Mouse (Mus musculus): ENCODE measurements at regions not wholly inside any gene's neighbourhood (a gene's known extent, or its start where the extent isn't known, plus 50 kb on each side); places are given as distances from the start of the nearest gene placed in this dataset.

- no peak for DNase-seq (ENCODE audit: low spot score)
- no peak overlapping the region for H3K4me3 ChIP-seq (ENCODE audit: low read depth, low read length)
- no peaks in the 10 kb centered on the region for H3K27me3 ChIP-seq (ENCODE audit: control insufficient read depth, insufficient read depth, low read length)
- no peaks in the 10 kb centered on the region; the same call in 1 of the 2 replicates for H3K4me1 ChIP-seq (ENCODE audit: control insufficient read depth, insufficient read depth)
- no peak overlapping the region for H3K9ac ChIP-seq (replicated peaks; ENCODE audit: low read depth, low read length)
- H3K36me3 ChIP-seq (replicated peaks; ENCODE audit: control insufficient read depth, insufficient read depth, low read length) = no peaks in the 10 kb centered on the region
- no peak for ATAC-seq (ENCODE audit: insufficient read depth, low read depth)
- TF ChIP-seq EP300 (IDR thresholded peaks at IDR 0.05; ENCODE audit: low read depth) (no peak), CTCF (IDR thresholded peaks at IDR 0.05; ENCODE audit: low read depth) (no peak)
- no peak overlapping the region for H3K27ac ChIP-seq (ENCODE audit: low read depth)
- no peak overlapping the region for H3K4me2 ChIP-seq (ENCODE audit: low read depth, low read length)
- no peaks in the 10 kb centered on the region for H3K9me3 ChIP-seq (replicated peaks; ENCODE audit: control insufficient read depth, low read length)
- 78% methylated on average over 3 of the region's 3 CpGs for WGBS
Measured at GRCm38 (mm10) chr7:73624093-73624600, 82.5 kb upstream of the Chd2 start.

- no peak overlapping the region for H3K4me3 ChIP-seq (ENCODE audit: low read depth, low read length)
- DNase-seq (ENCODE audit: low spot score) (no peak), ATAC-seq (ENCODE audit: insufficient read depth, low read depth) (no peak)
- H3K27ac ChIP-seq (ENCODE audit: low read depth) = no peak overlapping the region
- H3K27me3 ChIP-seq (ENCODE audit: control insufficient read depth, insufficient read depth, low read length) = no peaks in the 10 kb centered on the region
- H3K9me3 ChIP-seq (replicated peaks; ENCODE audit: control insufficient read depth, low read length) = no peaks in the 10 kb centered on the region
- H3K36me3 ChIP-seq (replicated peaks; ENCODE audit: control insufficient read depth, insufficient read depth, low read length) = no peaks in the 10 kb centered on the region
- TF ChIP-seq CTCF (IDR thresholded peaks at IDR 0.05; ENCODE audit: low read depth) = no peak
- WGBS = 72% methylated on average over 2 of the region's 2 CpGs
- H3K9ac ChIP-seq (replicated peaks; ENCODE audit: low read depth, low read length) = no peak overlapping the region
- H3K4me1 ChIP-seq (ENCODE audit: control insufficient read depth, insufficient read depth) = no peaks in the 10 kb centered on the region; the same call in 1 of the 2 replicates
- no peak overlapping the region for H3K4me2 ChIP-seq (ENCODE audit: low read depth, low read length)
Measured at GRCm38 (mm10) chr7:73622468-73622867, 80.8 kb upstream of the Chd2 start.

- H3K4me2 ChIP-seq (ENCODE audit: low read depth, low read length) = no peak overlapping the region
- no peaks in the 10 kb centered on the region for H3K27me3 ChIP-seq (ENCODE audit: control insufficient read depth, insufficient read depth, low read length)
- WGBS = 88% methylated on average over 9 of the region's 9 CpGs
- no peak overlapping the region for H3K9ac ChIP-seq (replicated peaks; ENCODE audit: low read depth, low read length)
- DNase-seq (ENCODE audit: low spot score) = no peak
- ATAC-seq (ENCODE audit: insufficient read depth, low read depth) = no peak
- H3K9me3 ChIP-seq (replicated peaks; ENCODE audit: control insufficient read depth, low read length) = no peaks in the 10 kb centered on the region
- 0 out of 2 replicates have a peak overlapping the region, but pooled peaks have one; percentile 1 for H3K27ac ChIP-seq (ENCODE audit: low read depth)
- H3K4me1 ChIP-seq (ENCODE audit: control insufficient read depth, insufficient read depth) = peaks cover 16% of the 10 kb centered on the region
- H3K36me3 ChIP-seq (replicated peaks; ENCODE audit: control insufficient read depth, insufficient read depth, low read length) = no peaks in the 10 kb centered on the region
- TF ChIP-seq EP300 (IDR thresholded peaks at IDR 0.05; ENCODE audit: low read depth) = no peak
- no peak for TF ChIP-seq CTCF (IDR thresholded peaks at IDR 0.05; ENCODE audit: low read depth)
- no peak overlapping the region for H3K4me3 ChIP-seq (ENCODE audit: low read depth, low read length)
Measured at GRCm38 (mm10) chr7:73620341-73620740, 78.7 kb upstream of the Chd2 start.

- H3K36me3 ChIP-seq (replicated peaks; ENCODE audit: control insufficient read depth, insufficient read depth, low read length) = no peaks in the 10 kb centered on the region
- TF ChIP-seq EP300 (IDR thresholded peaks at IDR 0.05; ENCODE audit: low read depth) (no peak), CTCF (IDR thresholded peaks at IDR 0.05; ENCODE audit: low read depth) (no peak)
- ATAC-seq (ENCODE audit: insufficient read depth, low read depth) (peak; percentile 17), DNase-seq (ENCODE audit: low spot score) (peak; percentile 29)
- peak overlapping the region; percentile 79 for H3K9ac ChIP-seq (replicated peaks; ENCODE audit: low read depth, low read length)
- peak overlapping the region; percentile 99 for H3K27ac ChIP-seq (ENCODE audit: low read depth)
- H3K4me2 ChIP-seq (ENCODE audit: low read depth, low read length) = peak overlapping the region; percentile 63
- peaks cover 27% of the 10 kb centered on the region for H3K4me1 ChIP-seq (ENCODE audit: control insufficient read depth, insufficient read depth)
- 7% methylated on average over 25 of the region's 25 CpGs for WGBS
- H3K4me3 ChIP-seq (ENCODE audit: low read depth, low read length) = peak overlapping the region; percentile 63
- H3K27me3 ChIP-seq (ENCODE audit: control insufficient read depth, insufficient read depth, low read length) = no peaks in the 10 kb centered on the region
- no peaks in the 10 kb centered on the region for H3K9me3 ChIP-seq (replicated peaks; ENCODE audit: control insufficient read depth, low read length)
Measured at GRCm38 (mm10) chr7:73618758-73619416, 77.3 kb upstream of the Chd2 start.

GRCm38 (mm10) chr7:73617910-73618757 is 76.5 kb upstream of the Chd2 start:
- peak; percentile 92 for ATAC-seq (ENCODE audit: insufficient read depth, low read depth)
- peak; percentile 95 for DNase-seq (ENCODE audit: low spot score)
- no peaks in the 10 kb centered on the region for H3K27me3 ChIP-seq (ENCODE audit: control insufficient read depth, insufficient read depth, low read length)
- WGBS = under 1% methylated on average over 78 of the region's 86 CpGs
- peak; percentile 93 for TF ChIP-seq CTCF (IDR thresholded peaks at IDR 0.05; ENCODE audit: low read depth)
- TF ChIP-seq EP300 (IDR thresholded peaks at IDR 0.05; ENCODE audit: low read depth) = peak; percentile 100
- H3K4me2 ChIP-seq (ENCODE audit: low read depth, low read length) = peak overlapping the region; percentile 63
- no peaks in the 10 kb centered on the region for H3K36me3 ChIP-seq (replicated peaks; ENCODE audit: control insufficient read depth, insufficient read depth, low read length)
- peak overlapping the region; percentile 79 for H3K9ac ChIP-seq (replicated peaks; ENCODE audit: low read depth, low read length)
- peaks cover 27% of the 10 kb centered on the region for H3K4me1 ChIP-seq (ENCODE audit: control insufficient read depth, insufficient read depth)
- H3K27ac ChIP-seq (ENCODE audit: low read depth) = peak overlapping the region; percentile 99
- H3K9me3 ChIP-seq (replicated peaks; ENCODE audit: control insufficient read depth, low read length) = no peaks in the 10 kb centered on the region
- peak overlapping the region; percentile 63 for H3K4me3 ChIP-seq (ENCODE audit: low read depth, low read length)

Measured in heart, postnatal 0 days (tissue).